Mouse (Mus musculus) cerebral cortex, adult 2 months (tissue): ENCODE results near the gene Tmem191c.

Experiments
- WGBS: fragments of 180-500 bp; shearing (Covaris S2); methylation state at CpG from one replicate; pipeline ENCODE4 v1.1.7; 2018; 5-methylcytosine and 5-hydroxymethylcytosine counted together

The Tmem191c gene

GRCm38 (mm10) chr16:17275721-17276120, at the start of gene Tmem191c:
Gene Tmem191c (plus strand): TSS chr16:17276077.
- 56% methylated on average over 7 of the region's 7 CpGs for WGBS

- 93% methylated on average over 2 of the region's 2 CpGs for WGBS
Observed at GRCm38 (mm10) chr16:17231523-17231922, 44.4 kb upstream of the Tmem191c start.

GRCm38 (mm10) chr16:17232794-17233701, 42.8 kb upstream of the Tmem191c start, which contains the start of gene Hic2:
Gene Hic2 (plus strand): TSS chr16:17233572.
- WGBS, result 4% methylated on average over 58 of the region's 59 CpGs

- WGBS, result under 1% methylated on average over 62 of the region's 62 CpGs
Observed at GRCm38 (mm10) chr16:17233702-17234498, 42.0 kb upstream of the Tmem191c start.

GRCm38 (mm10) chr16:17234499-17234895, 41.4 kb upstream of the Tmem191c start:
- WGBS, result 6% methylated on average over 12 of the region's 12 CpGs

GRCm38 (mm10) chr16:17234916-17235665, 40.8 kb upstream of the Tmem191c start:
- 18% methylated on average over 9 of the region's 9 CpGs for WGBS

GRCm38 (mm10) chr16:17237634-17238033, 38.2 kb upstream of the Tmem191c start:
- 64% methylated on average over 3 of the region's 3 CpGs for WGBS

GRCm38 (mm10) chr16:17239409-17239808, 36.5 kb upstream of the Tmem191c start:
- 86% methylated on average over 2 of the region's 2 CpGs for WGBS

GRCm38 (mm10) chr16:17243731-17244130, 32.1 kb upstream of the Tmem191c start:
- WGBS, result 55% methylated on average over 1 of the region's 1 CpGs

- 91% methylated on average over 1 of the region's 1 CpGs for WGBS
Observed at GRCm38 (mm10) chr16:17244996-17245395, 30.9 kb upstream of the Tmem191c start.

GRCm38 (mm10) chr16:17247727-17248126, 28.1 kb upstream of the Tmem191c start:
- WGBS, result 66% methylated on average over 4 of the region's 4 CpGs

- 67% methylated on average over 6 of the region's 6 CpGs for WGBS
Observed at GRCm38 (mm10) chr16:17249135-17249534, 26.7 kb upstream of the Tmem191c start.

GRCm38 (mm10) chr16:17251539-17251938, 24.3 kb upstream of the Tmem191c start:
- 55% methylated on average over 3 of the region's 3 CpGs for WGBS

GRCm38 (mm10) chr16:17252086-17252726, 23.7 kb upstream of the Tmem191c start:
- 82% methylated on average over 3 of the region's 3 CpGs for WGBS

GRCm38 (mm10) chr16:17252841-17253240, 23.0 kb upstream of the Tmem191c start:
- 81% methylated on average over 7 of the region's 7 CpGs for WGBS

- 48% methylated on average over 4 of the region's 4 CpGs for WGBS
Observed at GRCm38 (mm10) chr16:17254005-17254597, 21.8 kb upstream of the Tmem191c start.

GRCm38 (mm10) chr16:17255270-17255669, 20.6 kb upstream of the Tmem191c start:
- WGBS, result 78% methylated on average over 2 of the region's 2 CpGs

- 64% methylated on average over 9 of the region's 9 CpGs for WGBS
Observed at GRCm38 (mm10) chr16:17257359-17257821, 18.5 kb upstream of the Tmem191c start.

GRCm38 (mm10) chr16:17258917-17259316, 17.0 kb upstream of the Tmem191c start:
- 95% methylated on average over 12 of the region's 12 CpGs for WGBS

GRCm38 (mm10) chr16:17261341-17261740, 14.5 kb upstream of the Tmem191c start:
- 48% methylated on average over 1 of the region's 1 CpGs for WGBS

- 71% methylated on average over 3 of the region's 3 CpGs for WGBS
Observed at GRCm38 (mm10) chr16:17266113-17266512, 9.8 kb upstream of the Tmem191c start.
